Mouse (Mus musculus) forebrain, embryonic 11.5 days (tissue): Measurements from ENCODE around the gene Spink8. TPM values are rescaled to one million over a fixed set of nuclear protein-coding genes. Genes with fewer than 3 reads are reported as not detected.

Experiments used
- polyA plus RNA-seq: library from polyadenylated mRNA; unstranded; fragments of >200 nt; fragmentation: Nextera tagmentation; extraction: Ambion mirVana; gene quantifications from 2 replicates; pipeline ENCODE4 v1.2.1, GENCODE M21; 2014

Spink8 gene
- polyA plus RNA-seq, 1 experiment from 2014 or later = not detected

Other genes with a start within 250 kb of the Spink8 start
- gene Fbxw15, start 244.0 kb upstream of the Spink8 start, polyA plus RNA-seq = not detected in 2 replicates
- gene Fbxw24, start 186.2 kb upstream of the Spink8 start, polyA plus RNA-seq = not detected in 2 replicates
- gene Fbxw25, start 147.6 kb upstream of the Spink8 start, polyA plus RNA-seq = not detected in 2 replicates
- not detected in 2 replicates for gene Fbxw18, start 109.6 kb upstream of the Spink8 start, polyA plus RNA-seq
- not detected in 2 replicates for gene Fbxw26, start 66.2 kb upstream of the Spink8 start, polyA plus RNA-seq
- gene Fbxw27, start 21.6 kb upstream of the Spink8 start, polyA plus RNA-seq = not detected in 2 replicates
- gene Nme6, start 20.5 kb downstream of the Spink8 start, polyA plus RNA-seq = 98.6 and 105 TPM in 2 replicates
- gene Camp, start 37.3 kb downstream of the Spink8 start, polyA plus RNA-seq = 0.44 TPM in 1 of 2 replicates, not detected in the other
- 42.3 and 45.8 TPM in 2 replicates for gene Cdc25a, start 63.3 kb downstream of the Spink8 start, polyA plus RNA-seq
- 76.2 and 77.7 TPM in 2 replicates for gene Map4, start 119.2 kb downstream of the Spink8 start, polyA plus RNA-seq